Mouse (Mus musculus) testis, adult 2 months (tissue): ENCODE results near the gene Osm.

Source experiments
- CTCF ChIP-seq: fragments of 200-500 bp; IDR thresholded peaks from 2 replicates; pipeline ENCODE4 v1.5.1; 2012; ENCODE audit warnings: low read depth, mild to moderate bottlenecking, inconsistent platforms, low read length, moderate library complexity; ENCODE audit not compliant: control insufficient read depth, insufficient read depth, insufficient replicate concordance
- POLR2A ChIP-seq: fragments of 200-500 bp; IDR thresholded peaks from 2 replicates; pipeline ENCODE4 v1.6.1; 2012; ENCODE audit warnings: low read depth, mild to moderate bottlenecking, inconsistent platforms, low read length, moderate library complexity; ENCODE audit not compliant: control insufficient read depth

- TF ChIP-seq CTCF, result no peak
- no peak for TF ChIP-seq POLR2A
Observed at GRCm38 (mm10) chr11:4195597-4196031, 40.6 kb upstream of the Osm start.
